Mouse (Mus musculus) myocyte (in vitro differentiated cells): Measurements from ENCODE around the gene Upp2.

Experiments used
- POLR2A ChIP-seq: IDR thresholded peaks from one replicate; pipeline ENCODE4 v1.6.1; 2011; ENCODE audit warnings: low read depth, mild to moderate bottlenecking, control low read depth, moderate library complexity; ENCODE audit not compliant: insufficient read length
- REST ChIP-seq: IDR thresholded peaks from one replicate; pipeline ENCODE4 v1.6.1; 2011; ENCODE audit warnings: mild to moderate bottlenecking, control low read depth, moderate library complexity; ENCODE audit not compliant: insufficient read depth, insufficient read length

DNA sequence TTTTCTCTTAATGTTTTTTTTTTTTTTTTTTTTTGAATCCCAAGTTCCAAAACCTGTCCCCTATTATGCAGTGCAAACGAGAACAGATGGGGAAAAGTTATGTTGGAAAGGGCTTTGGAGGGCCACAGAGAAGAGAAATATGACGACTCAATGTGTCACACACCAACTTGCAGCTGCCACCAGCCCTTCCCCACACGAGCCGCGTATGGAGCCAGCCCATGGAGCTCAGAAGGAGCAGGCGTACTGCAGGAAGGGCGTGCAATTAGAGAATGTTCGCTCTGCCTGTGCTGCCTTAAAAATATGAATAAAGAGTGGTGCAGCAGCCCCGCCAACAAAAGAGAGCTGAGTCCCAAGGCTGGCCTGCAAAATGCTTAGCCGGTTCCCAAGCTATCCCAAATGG, 19.2 kb downstream of the Upp2 start:
- TF ChIP-seq REST (no peak), POLR2A (no peak)
